Mouse (Mus musculus): Measurements from ENCODE around the gene Clic1. TPM values are rescaled to one million over a fixed set of nuclear protein-coding genes. Genes with fewer than 3 reads are reported as not detected.

Gene Clic1
- polyA plus RNA-seq, 1 experiment = 209 TPM

- no peak for DNase-seq (ENCODE audit: low read depth, low spot score)
- 71% methylated on average over 6 of the region's 6 CpGs for WGBS
These were observed 58.3 kb downstream of the Clic1 start, which contains the start of gene Ly6g5c for GRCm38 (mm10) chr17:35108097-35108496. Gene Ly6g5c (plus strand): TSS chr17:35108279.

Other genes starting within 250 kb of the Clic1 start
- gene Cyp21a1, start 245.4 kb upstream of the Clic1 start, polyA plus RNA-seq (2012; rRNA removed) = 0.05 TPM in 1 of 2 replicates, not detected in the other
- 49.5 and 57.9 TPM in 2 replicates for gene Stk19, start 213.0 kb upstream of the Clic1 start, polyA plus RNA-seq (2012; rRNA removed)
- gene Dxo, start 212.9 kb upstream of the Clic1 start, polyA plus RNA-seq (2012; rRNA removed) = 75.2 and 76.4 TPM in 2 replicates
- 61.1 and 89.6 TPM in 2 replicates for gene Skiv2l, start 199.8 kb upstream of the Clic1 start, polyA plus RNA-seq (2012; rRNA removed)
- 31.2 and 33.8 TPM in 2 replicates for gene Nelfe, start 199.6 kb upstream of the Clic1 start, polyA plus RNA-seq (2012; rRNA removed)
- gene Cfb, start 187.4 kb upstream of the Clic1 start, polyA plus RNA-seq (2012; rRNA removed) = 64.4 and 94.3 TPM in 2 replicates
- 4.7 and 5.8 TPM in 2 replicates for gene Zbtb12, start 170.5 kb upstream of the Clic1 start, polyA plus RNA-seq (2012; rRNA removed)
- gene Gm20547, start 167.9 kb upstream of the Clic1 start, polyA plus RNA-seq (2012; rRNA removed) = not detected in 2 replicates
- gene C2, start 151.7 kb upstream of the Clic1 start, polyA plus RNA-seq (2012; rRNA removed) = 28.1 and 31.1 TPM in 2 replicates
- 151 and 185 TPM in 2 replicates for gene Ehmt2, start 151.5 kb upstream of the Clic1 start, polyA plus RNA-seq (2012; rRNA removed)
- 180 and 226 TPM in 2 replicates for gene Slc44a4, start 135.5 kb upstream of the Clic1 start, polyA plus RNA-seq (2012; rRNA removed)
- gene Neu1, start 118.7 kb upstream of the Clic1 start, polyA plus RNA-seq (2012; rRNA removed) = 64.9 and 118 TPM in 2 replicates
- gene Hspa1b, start 90.7 kb upstream of the Clic1 start, polyA plus RNA-seq (2012; rRNA removed) = 10.5 and 12.0 TPM in 2 replicates
- not detected in 2 replicates for gene Gm20481, start 80.1 kb upstream of the Clic1 start, polyA plus RNA-seq (2012; rRNA removed)
- 6.4 and 6.6 TPM in 2 replicates for gene Hspa1a, start 77.8 kb upstream of the Clic1 start, polyA plus RNA-seq (2012; rRNA removed)
- gene Hspa1l, start 77.3 kb upstream of the Clic1 start, polyA plus RNA-seq (2012; rRNA removed) = 0.21 and 0.22 TPM in 2 replicates
- 108 and 113 TPM in 2 replicates for gene Lsm2, start 68.1 kb upstream of the Clic1 start, polyA plus RNA-seq (2012; rRNA removed)
- gene Vars, start 49.0 kb upstream of the Clic1 start, polyA plus RNA-seq (2012; rRNA removed) = 104 and 139 TPM in 2 replicates
- gene Vwa7, start 33.4 kb upstream of the Clic1 start, polyA plus RNA-seq (2012; rRNA removed) = 0.38 and 0.64 TPM in 2 replicates
- gene Sapcd1, start 21.9 kb upstream of the Clic1 start, polyA plus RNA-seq (2012; rRNA removed) = 0.81 and 0.83 TPM in 2 replicates
- gene Msh5, start 3.2 kb upstream of the Clic1 start, polyA plus RNA-seq (2012; rRNA removed) = 2.0 and 3.3 TPM in 2 replicates
- 12.5 and 14.9 TPM in 2 replicates for gene Ddah2, start 9.1 kb downstream of the Clic1 start, polyA plus RNA-seq (2012; rRNA removed)
- 0.17 and 3.8 TPM in 2 replicates for gene Ly6g6c, start 15.4 kb downstream of the Clic1 start, polyA plus RNA-seq (2012; rRNA removed)
- gene Mpig6b, start 16.2 kb downstream of the Clic1 start, polyA plus RNA-seq (2012; rRNA removed) = 0.26 and 0.47 TPM in 2 replicates
- 0.38 and 0.73 TPM in 2 replicates for gene Ly6g6e, start 26.9 kb downstream of the Clic1 start, polyA plus RNA-seq (2012; rRNA removed)
- 0.89 and 3.5 TPM in 2 replicates for gene Ly6g6d, start 28.1 kb downstream of the Clic1 start, polyA plus RNA-seq (2012; rRNA removed)
- 1.6 and 2.6 TPM in 2 replicates for gene Ly6g6f, start 35.6 kb downstream of the Clic1 start, polyA plus RNA-seq (2012; rRNA removed)
- 71.9 and 115 TPM in 2 replicates for gene Abhd16a, start 39.3 kb downstream of the Clic1 start, polyA plus RNA-seq (2012; rRNA removed)
- gene Ly6g5c, start 58.3 kb downstream of the Clic1 start, polyA plus RNA-seq (2012; rRNA removed) = 0.81 TPM in 1 of 2 replicates, not detected in the other
- gene Ly6g5b, start 65.5 kb downstream of the Clic1 start, polyA plus RNA-seq (2012; rRNA removed) = 2.2 and 3.0 TPM in 2 replicates
- gene Gpank1, start 71.5 kb downstream of the Clic1 start, polyA plus RNA-seq (2012; rRNA removed) = 18.4 and 19.4 TPM in 2 replicates
- 358 and 375 TPM in 2 replicates for gene Csnk2b, start 72.1 kb downstream of the Clic1 start, polyA plus RNA-seq (2012; rRNA removed)
- 11.7 and 17.5 TPM in 2 replicates for gene D17H6S53E, start 76.4 kb downstream of the Clic1 start, polyA plus RNA-seq (2012; rRNA removed)
- 0.26 TPM in 1 of 2 replicates, not detected in the other for gene Apom, start 82.1 kb downstream of the Clic1 start, polyA plus RNA-seq (2012; rRNA removed)
- gene Bag6, start 85.2 kb downstream of the Clic1 start, polyA plus RNA-seq (2012; rRNA removed) = 103 and 147 TPM in 2 replicates
- gene Prrc2a, start 114.9 kb downstream of the Clic1 start, polyA plus RNA-seq (2012; rRNA removed) = 227 and 272 TPM in 2 replicates
- gene Aif1, start 126.1 kb downstream of the Clic1 start, polyA plus RNA-seq (2012; rRNA removed) = 3.7 and 3.8 TPM in 2 replicates
- 25.5 and 32.1 TPM in 2 replicates for gene Lst1, start 138.5 kb downstream of the Clic1 start, polyA plus RNA-seq (2012; rRNA removed)
- 23.4 and 35.1 TPM in 2 replicates for gene Ltb, start 144.5 kb downstream of the Clic1 start, polyA plus RNA-seq (2012; rRNA removed)
- 3.7 and 4.9 TPM in 2 replicates for gene Tnf, start 152.0 kb downstream of the Clic1 start, polyA plus RNA-seq (2012; rRNA removed)
- 1.8 and 2.5 TPM in 2 replicates for gene Lta, start 155.4 kb downstream of the Clic1 start, polyA plus RNA-seq (2012; rRNA removed)
- not detected in 2 replicates for gene Gm16181, start 170.9 kb downstream of the Clic1 start, polyA plus RNA-seq (2012; rRNA removed)
- gene Atp6v1g2, start 183.7 kb downstream of the Clic1 start, polyA plus RNA-seq (2012; rRNA removed) = 4.2 and 4.5 TPM in 2 replicates
- gene Nfkbil1, start 185.8 kb downstream of the Clic1 start, polyA plus RNA-seq (2012; rRNA removed) = 11.8 and 13.0 TPM in 2 replicates
- gene Ddx39b, start 191.8 kb downstream of the Clic1 start, polyA plus RNA-seq (2012; rRNA removed) = 287 and 309 TPM in 2 replicates
- gene H2-D1, start 212.8 kb downstream of the Clic1 start, polyA plus RNA-seq (2012; rRNA removed) = 1,065 and 1,224 TPM in 2 replicates